Mouse (Mus musculus) kidney, adult 8-10 months (tissue): ENCODE data around the gene Krt1.

Experiments
- DNase-seq, 2 experiments: peaks; one replicate each; pipeline ENCODE4 v3.0.0; 2022

Krt1 gene

DNA sequence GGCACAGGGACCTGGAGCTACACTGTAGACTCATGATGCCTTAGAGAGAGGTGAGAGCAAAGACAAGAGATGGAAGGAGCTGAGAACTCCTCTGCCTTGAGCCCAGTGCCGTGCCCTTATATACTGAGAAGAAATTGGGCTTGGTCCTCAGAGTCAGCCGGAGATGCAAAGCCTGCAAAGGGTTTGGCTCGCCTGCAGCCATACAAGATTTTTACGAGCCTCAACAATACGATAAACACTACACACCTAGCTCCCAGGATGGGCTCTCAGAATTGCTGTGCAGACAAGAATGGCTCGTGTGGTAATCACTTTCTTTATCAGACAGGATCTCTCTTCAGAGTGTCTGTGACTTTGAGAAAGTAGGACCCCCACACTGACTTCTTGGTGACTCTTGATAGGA lies at the start of gene Krt1:
TSS of gene Krt1 (minus strand) at position 101 of the 400 bp plus-strand sequence.
- DNase-seq = no peak

DNA sequence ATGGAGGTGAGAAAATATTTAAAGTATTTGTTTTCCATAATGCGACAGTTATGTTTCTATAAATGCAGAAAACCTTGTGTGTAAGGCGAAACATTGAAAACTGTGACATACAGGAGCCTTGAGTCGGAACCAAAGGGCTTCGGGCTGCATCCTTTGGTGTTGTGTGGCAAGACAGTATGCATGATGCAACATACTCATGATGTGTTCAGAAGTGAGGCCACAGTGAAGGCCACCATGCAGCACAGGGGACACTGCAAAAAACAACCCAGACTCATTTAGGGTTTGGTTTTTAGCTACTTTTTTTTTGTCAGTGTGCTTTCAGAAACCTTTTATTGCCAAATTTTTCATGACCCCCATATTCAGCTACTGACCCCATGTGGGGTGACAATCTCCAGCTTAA lies 44.6 kb upstream of the Krt1 start:
- no peak for DNase-seq

DNA sequence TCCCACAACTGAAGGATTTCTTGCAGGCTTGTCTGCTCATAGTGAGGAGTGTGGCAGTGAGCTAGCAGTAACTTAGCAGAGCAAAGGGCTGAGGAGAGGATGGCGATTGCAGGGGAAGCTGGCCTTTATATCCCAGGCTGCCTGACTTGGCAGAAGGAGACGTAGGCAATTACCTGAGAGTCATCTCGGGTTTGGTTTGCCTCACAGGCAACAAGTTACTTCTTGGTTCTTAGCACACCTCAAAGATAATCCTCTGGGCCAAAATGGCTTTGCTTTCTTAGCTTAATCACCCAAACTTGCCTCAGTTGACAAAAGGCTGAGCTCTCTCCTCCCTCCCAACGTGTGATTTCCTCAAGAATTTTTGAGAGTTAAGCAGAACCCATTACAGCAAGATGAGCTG lies 42.2 kb upstream of the Krt1 start, which contains the start of gene Krt76:
TSS of gene Krt76 (minus strand) at position 101 of the 400 bp plus-strand sequence.
- DNase-seq = no peak

DNA sequence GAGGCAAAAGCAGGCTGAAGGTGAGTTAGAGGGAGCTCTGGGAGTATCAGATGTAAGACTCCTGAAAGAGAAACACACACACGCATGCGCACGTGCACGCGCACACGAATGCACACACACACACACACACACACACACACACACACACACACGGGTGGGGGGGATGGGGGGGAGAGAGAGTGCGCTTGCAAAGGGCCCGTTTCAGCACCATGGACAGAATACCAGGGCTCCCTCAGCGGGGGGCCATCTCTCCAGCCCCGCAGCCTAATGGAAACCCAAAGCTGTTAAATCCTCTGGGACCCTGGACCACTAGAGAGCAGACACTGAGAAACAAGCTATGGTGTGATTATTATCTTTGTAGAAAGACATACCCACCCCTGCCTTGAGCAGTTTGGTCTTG lies 29.2 kb upstream of the Krt1 start:
- DNase-seq = no peak

DNA sequence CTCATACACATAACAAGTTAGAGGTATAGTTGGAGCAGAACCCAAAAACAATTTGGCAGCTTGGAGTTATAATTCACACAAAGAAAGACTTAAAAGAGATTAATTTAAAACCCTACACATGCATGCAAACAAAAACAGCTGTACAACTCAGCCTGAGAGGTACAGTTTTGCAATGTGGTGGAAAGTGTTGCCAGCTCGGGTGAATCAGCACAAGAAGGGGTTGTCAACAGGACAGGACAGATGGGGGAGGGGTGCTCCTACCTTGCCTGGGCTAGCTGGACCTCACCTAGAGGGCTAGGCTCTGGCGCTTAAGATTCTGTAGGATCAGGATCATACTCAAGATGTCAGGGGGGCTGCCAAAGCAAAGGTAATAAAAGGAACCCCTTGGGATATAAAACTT lies 27.4 kb upstream of the Krt1 start:
- DNase-seq = no peak

DNA sequence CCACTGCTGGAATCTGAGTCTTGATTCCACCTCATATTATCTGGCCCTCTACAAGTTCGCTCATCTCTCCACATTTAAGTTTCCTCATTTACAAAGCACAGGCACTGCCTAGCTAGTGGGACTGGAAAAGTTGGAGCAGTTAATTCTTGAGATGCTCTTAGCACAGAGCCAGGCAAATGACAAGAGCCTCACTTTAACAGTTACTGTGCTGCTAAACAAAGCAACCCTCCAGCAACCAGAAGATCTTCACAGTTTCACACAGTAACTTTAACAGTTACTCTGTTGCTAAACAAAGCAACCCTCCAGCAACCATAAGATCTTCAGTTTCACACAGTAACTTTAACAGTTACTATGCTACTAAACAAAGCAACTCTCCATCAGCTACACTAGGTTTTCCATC lies 23.8 kb upstream of the Krt1 start:
- DNase-seq = no peak

DNA sequence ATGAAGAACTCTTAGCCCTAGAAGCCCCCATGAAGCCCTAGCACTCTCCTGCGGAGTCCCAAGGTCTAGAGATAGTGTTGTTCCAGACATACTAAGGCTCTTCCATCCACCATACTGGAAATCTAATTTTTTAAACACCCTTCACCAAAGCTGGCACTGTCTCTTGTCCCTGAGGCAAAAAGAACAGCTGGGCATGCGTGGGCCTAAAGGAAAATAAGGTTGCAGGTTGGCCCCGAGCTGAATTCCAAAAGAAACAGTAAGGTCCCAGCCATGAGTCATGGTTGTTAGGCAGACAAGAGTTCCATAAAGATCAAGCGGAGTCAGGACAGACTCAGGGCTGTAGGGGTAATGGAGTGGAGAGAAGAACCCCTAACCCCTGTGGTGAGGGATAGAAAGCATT lies 22.6 kb upstream of the Krt1 start:
- no peak for DNase-seq

DNA sequence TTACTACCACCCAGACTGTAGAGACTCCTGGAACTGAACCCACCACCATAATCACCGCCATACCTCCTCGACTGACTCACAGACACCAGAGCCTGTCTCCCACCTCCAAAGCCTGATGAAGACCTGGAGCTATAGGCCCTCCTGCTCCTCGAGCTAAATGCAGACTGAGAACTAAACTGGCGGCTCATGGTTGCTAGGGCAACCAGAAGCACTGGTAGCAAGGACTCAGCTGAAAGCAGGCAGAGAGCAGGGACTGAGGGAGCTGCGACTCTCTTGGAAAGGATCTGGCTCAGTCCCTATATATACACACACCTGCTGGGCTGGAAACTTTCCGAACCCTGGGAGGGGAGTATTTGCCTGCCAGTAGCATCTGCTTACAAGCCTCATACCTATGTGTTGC lies 18.8 kb upstream of the Krt1 start, which contains the start of gene Krt77:
TSS of gene Krt77 (minus strand) at position 275 of the 400 bp plus-strand sequence.
- no peak for DNase-seq

DNA sequence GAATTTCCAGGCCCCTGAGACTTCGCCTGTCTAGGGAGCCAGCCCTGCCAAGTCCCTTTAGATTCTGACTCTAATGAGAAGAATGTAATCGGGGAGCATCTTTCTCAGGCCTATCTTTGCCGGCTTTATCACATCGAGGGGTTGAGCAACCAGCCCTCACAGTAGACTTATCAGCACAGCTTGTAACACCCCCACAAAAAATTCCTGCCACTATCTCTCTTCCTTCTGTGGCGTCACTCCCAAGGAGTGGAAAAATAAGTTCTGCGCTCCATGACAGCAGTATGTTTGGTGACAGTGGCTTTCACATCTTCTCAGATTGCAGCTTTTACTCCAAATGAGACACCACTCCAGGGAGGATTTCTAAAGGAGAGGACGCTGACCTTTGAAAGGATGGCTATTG lies 16.2 kb upstream of the Krt1 start:
- no peak for DNase-seq

DNA sequence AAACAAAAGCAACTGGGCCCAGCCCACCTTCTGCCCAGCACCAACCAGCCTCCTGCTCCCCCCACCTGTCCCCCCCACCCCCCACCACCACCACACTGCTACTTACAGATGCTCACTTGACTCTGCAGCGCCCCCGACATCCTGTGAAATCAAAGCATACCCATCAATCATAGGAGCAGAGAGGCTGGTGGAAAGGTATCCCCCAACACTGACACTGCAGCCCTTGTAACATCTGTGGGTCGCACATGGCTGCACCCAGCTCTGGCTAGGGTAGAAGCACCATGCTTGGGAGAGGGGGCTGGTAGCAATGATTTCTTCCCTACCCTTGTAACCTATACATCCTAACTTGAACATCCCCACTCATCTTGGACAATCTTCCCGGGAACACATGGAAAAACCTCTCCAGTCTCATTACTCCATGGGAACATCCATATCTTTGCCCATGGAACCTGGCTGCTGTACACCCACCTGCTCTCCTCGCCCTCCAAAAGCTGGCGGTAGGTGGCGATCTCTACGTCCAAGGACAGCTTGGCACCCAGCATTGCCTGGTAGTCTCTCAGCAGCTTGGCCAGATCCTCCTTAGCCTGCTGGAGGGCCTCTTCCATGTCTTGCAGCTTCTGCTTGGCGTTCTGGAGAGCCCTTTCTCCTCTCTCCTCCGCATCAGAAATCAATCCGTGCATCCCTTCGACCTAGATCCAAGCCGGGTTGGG lies 10.0 kb upstream of the Krt1 start:
- peak in 1 of 2 experiments; percentile 8 for DNase-seq

DNA sequence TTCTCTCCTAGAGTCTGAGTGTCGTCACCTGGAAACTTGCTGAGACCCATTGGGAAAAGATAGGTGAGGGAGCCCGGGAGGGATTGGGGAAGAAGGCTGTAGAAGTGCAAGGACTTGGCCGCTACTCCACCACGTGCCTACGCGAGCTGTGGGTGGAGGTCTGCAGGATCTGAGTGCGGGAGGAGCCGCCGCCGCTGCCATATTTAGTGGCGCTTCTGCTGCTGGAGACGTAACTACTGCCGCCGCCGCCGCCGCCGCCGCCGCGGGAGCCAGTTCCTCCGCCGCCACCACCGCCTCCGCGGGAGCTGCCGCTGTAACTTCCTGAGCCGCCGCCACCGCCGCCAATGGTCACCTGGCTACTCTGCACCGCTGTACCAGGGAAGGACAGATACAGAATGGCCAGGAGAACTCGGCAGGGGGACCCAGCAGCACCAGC lies 9.2 kb upstream of the Krt1 start:
- peak; percentile 17 to 24 for DNase-seq

DNA sequence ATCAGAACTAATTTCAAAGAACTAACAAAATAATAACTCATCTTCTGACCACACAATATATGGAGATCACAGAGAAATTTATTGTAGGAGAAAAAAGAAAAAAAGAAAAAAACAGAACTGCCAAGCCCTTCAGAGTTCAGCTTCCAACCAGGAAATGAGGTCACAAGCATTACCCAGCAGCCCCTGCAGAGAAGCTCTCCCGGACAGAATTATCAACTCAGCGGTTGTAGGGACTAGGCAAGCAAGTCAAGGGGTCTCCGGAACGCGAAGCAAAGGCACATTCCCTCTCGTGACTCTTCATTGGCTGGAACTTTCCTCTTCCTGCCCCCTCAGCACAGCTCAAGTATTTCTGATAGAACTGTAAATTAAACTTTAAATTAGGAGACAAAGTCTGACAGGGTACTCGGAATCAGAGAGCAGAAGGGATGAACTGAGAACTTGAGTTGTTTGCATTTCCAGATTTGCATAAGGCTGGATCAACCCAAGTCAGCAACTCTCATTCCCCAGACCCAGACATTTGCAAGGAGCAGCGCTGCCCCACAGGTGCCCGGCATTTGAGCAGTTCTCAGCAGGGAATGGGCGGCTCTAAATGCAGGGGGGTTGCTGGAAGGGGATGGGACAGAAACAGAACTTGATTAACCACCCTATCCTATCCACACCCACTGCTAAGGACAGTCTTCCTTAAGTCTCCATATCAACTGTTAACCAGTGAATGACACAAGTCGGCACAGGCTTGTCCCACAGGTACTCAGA lies 8.3 kb upstream of the Krt1 start:
- DNase-seq = no peak

DNA sequence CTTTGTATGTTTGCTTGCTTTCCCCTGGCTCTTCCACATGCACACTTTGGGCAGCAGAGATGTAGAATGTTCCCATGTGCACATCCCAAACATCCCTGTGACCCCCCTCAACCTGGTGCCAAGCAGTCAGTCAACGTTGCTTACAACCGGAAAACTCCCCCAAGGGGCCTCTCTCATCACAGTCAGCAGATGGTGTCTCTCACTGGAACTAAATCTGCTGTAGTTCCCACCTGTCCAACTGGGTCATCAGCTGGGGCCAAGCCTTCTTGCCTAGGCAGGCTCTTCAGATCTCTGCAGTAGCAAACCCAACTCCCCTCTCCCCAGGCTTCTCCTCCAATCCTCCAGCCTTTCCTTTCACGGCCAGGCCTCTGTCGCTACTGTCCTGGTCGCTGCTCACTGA lies 6.1 kb upstream of the Krt1 start:
- no peak for DNase-seq

DNA sequence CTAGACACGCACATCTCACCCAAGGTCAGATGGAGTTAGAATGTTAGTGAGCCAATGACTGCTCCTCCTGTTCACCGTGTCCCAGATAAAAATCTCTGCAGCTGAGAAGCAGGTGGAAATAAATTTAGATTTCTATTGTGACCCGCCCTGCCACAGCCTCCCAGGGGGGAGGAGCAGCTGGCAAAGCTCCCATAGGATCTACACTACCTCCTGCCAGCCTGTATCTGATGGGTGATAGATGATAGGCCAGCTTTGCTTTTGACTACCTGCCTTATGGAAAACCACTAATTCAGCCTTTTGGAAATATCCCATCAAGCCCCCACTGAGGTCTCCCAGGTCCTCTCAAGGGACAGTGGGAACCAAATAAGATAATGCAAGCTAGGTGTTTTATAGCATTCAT lies 5.1 kb upstream of the Krt1 start:
- DNase-seq = no peak

DNA sequence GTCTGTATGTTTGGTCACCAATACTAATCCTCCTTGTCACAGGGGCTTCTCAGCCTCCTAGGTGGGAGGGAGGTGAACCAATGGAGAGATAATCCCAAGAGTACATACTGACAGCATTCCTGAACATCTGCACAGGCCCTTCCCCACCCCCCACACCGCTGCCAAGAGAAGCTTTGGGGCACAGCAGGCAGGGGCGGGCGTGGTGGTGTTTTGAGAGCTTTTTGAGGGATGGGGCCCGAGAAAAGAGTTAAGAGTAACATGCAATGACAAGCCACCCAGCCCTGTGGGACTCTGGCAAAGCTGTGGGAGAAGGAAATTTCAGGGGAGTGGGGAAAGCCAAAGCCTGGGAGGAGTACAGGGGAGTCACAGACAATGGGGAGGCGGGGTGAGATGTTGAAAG lies 3.7 kb upstream of the Krt1 start:
- no peak for DNase-seq

DNA sequence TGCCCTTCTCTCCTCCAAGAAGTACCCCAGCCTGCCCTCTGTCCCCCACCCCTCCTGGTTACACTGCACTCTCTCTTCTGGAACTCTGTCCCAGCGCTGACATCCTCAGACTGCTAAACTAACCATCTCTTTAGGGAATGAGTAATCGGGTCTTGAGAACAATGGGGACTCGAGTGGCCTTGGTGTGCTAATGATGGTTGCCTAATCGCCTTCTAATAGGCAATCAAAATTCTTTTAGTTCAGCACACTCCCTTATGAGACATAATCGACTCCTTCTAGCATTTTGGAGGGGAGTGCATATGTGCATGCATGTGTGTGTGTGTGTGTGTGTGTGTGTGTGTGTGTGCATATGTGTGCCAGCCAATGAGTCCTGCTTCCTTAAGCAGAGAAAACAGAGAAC lies 2.0 kb upstream of the Krt1 start:
- no peak for DNase-seq

DNA sequence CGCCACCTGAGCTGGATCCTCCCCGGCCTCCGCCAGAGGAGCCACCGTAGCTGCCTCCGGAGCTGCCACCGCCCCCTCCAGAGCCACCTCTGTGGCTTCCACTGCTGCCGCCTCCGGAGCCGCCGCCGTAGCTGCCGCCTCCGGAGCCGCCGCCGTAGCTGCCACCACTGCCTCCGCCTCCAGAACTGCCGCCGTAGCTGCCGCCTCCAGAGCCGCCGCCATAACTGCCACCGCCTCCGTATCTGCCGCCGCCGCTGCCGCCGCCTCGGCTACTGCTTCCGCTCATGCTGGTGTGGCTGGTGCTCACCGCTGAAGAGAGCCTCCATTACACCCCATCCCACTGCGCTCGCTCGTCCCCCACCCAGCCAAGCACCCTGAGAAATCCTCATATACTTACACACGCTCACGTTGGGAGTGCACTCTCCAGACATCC lies 4.6 kb downstream of the Krt1 start:
- DNase-seq = peak; percentile 4 to 19

DNA sequence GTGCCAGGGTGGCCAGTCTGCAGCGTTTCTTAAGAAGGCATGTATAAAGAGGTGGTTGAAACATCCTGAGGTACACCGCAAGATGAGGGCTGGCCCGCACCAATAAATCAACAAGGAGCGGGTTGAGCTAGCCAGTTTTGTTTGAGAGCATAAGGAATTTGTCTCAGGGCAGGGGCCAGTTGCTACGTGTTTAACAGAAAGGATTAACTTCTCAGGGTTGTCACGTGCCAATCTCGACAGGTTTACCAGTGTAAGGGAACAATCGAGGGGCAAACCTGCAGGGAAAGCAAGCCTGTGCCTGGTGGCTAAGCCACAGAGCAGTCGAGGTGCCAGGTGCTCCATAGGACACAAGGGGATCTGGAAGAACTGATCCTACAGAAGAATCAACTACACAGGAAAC lies 7.4 kb downstream of the Krt1 start:
- no peak for DNase-seq

DNA sequence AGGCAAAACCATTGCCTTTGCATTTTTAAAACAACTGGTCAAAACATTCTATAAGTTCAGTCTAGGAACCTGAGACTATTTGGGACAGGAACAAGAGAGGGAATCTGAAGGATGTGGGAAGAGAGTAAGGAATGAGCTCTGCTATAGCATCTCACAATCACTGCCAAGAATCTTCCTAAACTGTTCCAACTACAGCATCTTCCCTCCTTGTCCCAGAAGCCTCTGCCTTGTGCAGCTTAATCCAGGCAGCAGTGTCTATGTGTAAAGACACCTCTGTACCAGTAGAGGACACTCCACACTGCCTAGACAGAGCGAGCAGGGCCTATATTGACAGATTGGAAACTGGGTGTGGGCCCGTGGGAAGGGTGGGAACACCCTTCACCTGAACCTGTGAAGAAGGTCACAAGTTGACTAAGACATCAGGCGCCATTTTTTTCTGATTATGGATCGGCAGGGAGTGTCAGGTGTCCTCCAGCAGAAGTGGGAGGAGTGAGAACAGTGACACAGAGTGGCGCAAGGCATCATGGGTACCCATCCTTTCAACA lies 15.7 kb downstream of the Krt1 start:
- no peak for DNase-seq

DNA sequence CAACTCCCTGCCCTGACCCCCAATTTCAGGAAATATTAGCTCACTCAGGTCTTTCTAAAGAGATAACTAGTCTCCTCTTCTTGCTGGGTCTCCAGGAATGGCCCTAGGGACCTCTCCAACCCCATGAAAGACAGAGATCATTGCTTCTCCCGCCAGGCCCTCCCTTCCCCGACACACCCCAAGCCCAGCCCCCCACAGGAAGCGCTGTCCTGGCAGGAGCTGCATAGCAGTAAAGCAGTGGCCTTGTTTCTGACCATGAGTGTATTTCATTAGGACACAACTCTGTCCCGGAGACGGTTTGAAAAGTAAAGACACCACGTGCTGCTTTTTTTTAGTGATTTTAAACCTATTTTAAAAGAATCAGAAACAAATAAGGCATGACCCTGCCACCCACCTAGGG lies 17.5 kb downstream of the Krt1 start:
- DNase-seq = no peak

DNA sequence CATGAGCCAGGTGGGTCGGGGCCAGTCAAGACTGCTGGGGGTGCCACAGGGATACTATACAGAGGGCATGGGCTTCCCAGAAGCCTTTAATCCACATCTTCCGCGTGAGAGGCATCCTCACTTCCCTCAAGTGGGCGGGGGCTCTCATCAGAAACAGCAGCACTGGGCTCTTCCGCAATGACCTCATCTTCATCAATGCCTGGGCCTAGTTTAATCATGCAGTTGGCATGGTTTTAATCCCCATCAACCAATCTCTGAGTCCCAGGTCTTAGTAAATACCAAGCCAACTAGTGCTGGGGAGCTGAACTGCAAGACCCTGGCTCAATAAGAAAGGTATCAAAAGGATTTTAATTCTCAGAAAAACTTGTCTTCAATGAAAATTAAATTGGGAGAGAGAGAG lies 21.2 kb downstream of the Krt1 start:
- no peak for DNase-seq

DNA sequence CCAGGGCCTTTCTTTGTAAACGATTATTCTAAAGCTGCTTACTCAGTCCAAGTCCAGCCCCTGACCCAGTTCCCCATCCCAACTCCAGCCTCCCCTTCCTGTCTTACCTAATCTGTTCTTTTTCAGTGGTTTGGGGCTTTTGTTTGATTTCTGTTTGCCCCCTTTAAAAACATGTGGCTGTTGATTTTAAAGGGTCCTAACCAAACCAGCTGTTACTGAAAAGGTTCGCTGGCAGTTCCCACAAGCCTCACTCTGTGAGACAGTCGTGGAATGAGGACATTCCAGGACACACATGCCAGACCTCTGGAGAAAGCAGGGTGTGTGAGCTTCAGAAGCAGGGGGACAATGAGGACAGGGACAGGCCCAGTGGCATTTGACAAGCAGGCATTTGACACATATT lies 28.8 kb downstream of the Krt1 start:
- DNase-seq = no peak

DNA sequence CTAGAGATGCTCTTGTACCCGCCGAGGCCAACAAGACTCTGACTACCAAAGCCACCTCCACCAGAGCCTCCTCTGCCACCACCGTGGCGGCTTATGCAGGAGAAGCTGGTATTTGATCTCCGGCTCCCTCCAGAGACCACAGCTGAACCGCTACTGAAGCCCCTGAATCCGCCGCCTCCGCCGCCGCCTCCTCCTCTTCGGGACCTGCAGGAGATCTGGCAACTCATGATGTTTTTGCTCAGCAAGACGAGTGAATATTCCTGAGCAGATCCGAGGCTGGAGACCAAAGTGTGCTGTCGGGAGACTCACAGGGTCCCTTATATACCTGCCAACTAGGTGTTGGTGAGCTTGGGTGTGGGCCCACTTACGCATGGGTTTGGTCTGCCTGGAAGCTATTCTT lies 32.7 kb downstream of the Krt1 start, which contains the start of gene Krt2:
TSS of gene Krt2 (minus strand) at position 295 of the 400 bp plus-strand sequence.
- no peak for DNase-seq
